Comparison of ENCODE assay signal across 13 mouse cellular contexts in the genomic region with DNA sequence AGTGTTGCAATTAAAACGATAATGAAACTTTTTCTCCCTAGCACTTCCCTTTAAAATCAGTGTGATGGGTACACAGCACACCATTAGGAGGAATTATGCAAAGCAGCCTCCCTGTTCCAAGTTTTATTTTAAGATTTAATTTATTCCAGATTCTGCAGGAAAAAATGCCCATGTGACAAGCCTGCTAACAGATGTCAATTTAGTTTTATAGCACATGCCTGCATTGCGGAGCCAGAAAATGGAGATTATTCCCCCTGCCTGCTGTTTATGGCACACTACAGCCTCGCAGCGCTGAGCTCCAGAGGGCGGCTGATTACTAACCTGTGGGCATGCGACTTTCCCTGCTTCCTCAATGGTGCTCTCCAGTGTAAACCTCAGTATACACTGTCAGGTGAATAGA.
A peak's percentile ranks its signal among the peaks of the same experiment; 100 is the strongest.
DNase-seq lines count a peak whose midpoint lies in the region; ATAC-seq and TF ChIP-seq lines count a peak whose summit lies in the region.
"Had no signal": no experiment of that assay in that cellular context is flagged by ENCODE, and none has a peak within 500 bp of the region (broad histone marks: within the 10 kb centered on the region; RNA-seq: fewer than 3 reads in every experiment).

No protein-coding gene starts in this region.

- H3K9ac ChIP-seq in midbrain, embryonic 16.5 days (ENCODE audit: low read depth, low read length): no peak overlapping the region
- no peak overlapping the region for H3K9ac ChIP-seq in liver, postnatal 0 days (replicated peaks)
- H3K9ac ChIP-seq: liver, embryonic 15.5 days had no signal

- peak; percentile 47 to 76 for DNase-seq in frontal cortex, adult 2 months (ENCODE audit: extremely low spot score in 1 of 2, low spot score in 1 of 2)
- DNase-seq in frontal cortex, postnatal 14 days (ENCODE audit: low spot score in 2 of 2): no peak
- DNase-seq in brain, embryonic 14.5 days (ENCODE audit: low read depth): peak; percentile 81
- peak; percentile 87 for DNase-seq in layer of hippocampus, adult 9-11 months
- DNase-seq in liver, postnatal 0 days: no peak
- DNase-seq in thymus, postnatal 10 days (ENCODE audit: low spot score in 2 of 2): no peak
- no peak for DNase-seq in spleen, postnatal 36 days (ENCODE audit: low spot score in 2 of 2)
- DNase-seq: heart, postnatal 14 days had no signal

- no peak overlapping the region for H3K4me3 ChIP-seq in midbrain, embryonic 16.5 days (ENCODE audit: low read depth, low read length)
- no peak overlapping the region for H3K4me3 ChIP-seq in liver, postnatal 0 days (ENCODE audit: low read depth, low read length)
- H3K4me3 ChIP-seq: liver, embryonic 15.5 days had no signal

- H3K27me3 ChIP-seq in midbrain, embryonic 16.5 days (ENCODE audit: control insufficient read depth, insufficient read depth, low read depth, low read length): no peaks in the 10 kb centered on the region
- no peaks in the 10 kb centered on the region for H3K27me3 ChIP-seq in liver, postnatal 0 days (ENCODE audit: insufficient read depth, low read length)
- H3K27me3 ChIP-seq: liver, embryonic 15.5 days had no signal

- H3K9me3 ChIP-seq in midbrain, embryonic 16.5 days (replicated peaks; ENCODE audit: control insufficient read depth, low read length, poor library complexity, severe bottlenecking): no peaks in the 10 kb centered on the region
- no peaks in the 10 kb centered on the region for H3K9me3 ChIP-seq in liver, postnatal 0 days (ENCODE audit: low read length)
- H3K9me3 ChIP-seq: liver, embryonic 15.5 days had no signal

- no peak overlapping the region for H3K4me2 ChIP-seq in midbrain, embryonic 16.5 days (ENCODE audit: low read length)
- H3K4me2 ChIP-seq in liver, postnatal 0 days (ENCODE audit: low read depth, low read length): no peak overlapping the region
- H3K4me2 ChIP-seq: liver, embryonic 15.5 days had no signal

- TF ChIP-seq CTCF in brain, embryonic 14.5 days (IDR thresholded peaks at IDR 0.05; ENCODE audit: borderline replicate concordance, extremely low read depth, insufficient read depth, insufficient read length): no peak
- no peak for TF ChIP-seq CTCF in liver, postnatal 0 days (IDR thresholded peaks at IDR 0.05; ENCODE audit: low read depth)

- no peak for TF ChIP-seq POLR2A in brain, embryonic 14.5 days (IDR thresholded peaks at IDR 0.05; ENCODE audit: borderline replicate concordance, extremely low read depth, insufficient read depth, insufficient read length, poor library complexity, severe bottlenecking)

- ATAC-seq in midbrain, embryonic 16.5 days: peak; percentile 54
- no peak for ATAC-seq in liver, postnatal 0 days
- ATAC-seq: Patski had no signal

- H3K4me1 ChIP-seq in midbrain, embryonic 16.5 days (ENCODE audit: control insufficient read depth, insufficient read depth, low read length): peaks cover 6% of the 10 kb centered on the region; the same call in 1 of the 2 replicates
- no peaks in the 10 kb centered on the region for H3K4me1 ChIP-seq in liver, postnatal 0 days (ENCODE audit: insufficient read depth)
- H3K4me1 ChIP-seq: liver, embryonic 15.5 days had no signal

- H3K36me3 ChIP-seq in midbrain, embryonic 16.5 days (ENCODE audit: control insufficient read depth, insufficient read depth, low read length): no peaks in the 10 kb centered on the region
- no peaks in the 10 kb centered on the region for H3K36me3 ChIP-seq in liver, postnatal 0 days (replicated peaks; ENCODE audit: insufficient read depth, low read length)
- H3K36me3 ChIP-seq: liver, embryonic 15.5 days had no signal

- 52% methylated on average over 6 of the region's 6 CpGs for WGBS in midbrain, embryonic 16.5 days
- 79% methylated on average over 6 of the region's 6 CpGs for WGBS in liver, postnatal 0 days (ENCODE audit: insufficient replicate concordance)

- no peak for TF ChIP-seq EP300 in liver, postnatal 0 days (IDR thresholded peaks at IDR 0.05; ENCODE audit: low read depth)

- H3K27ac ChIP-seq in midbrain, embryonic 16.5 days (ENCODE audit: low read length): no peak overlapping the region
- H3K27ac ChIP-seq in liver, postnatal 0 days (ENCODE audit: low read depth): no peak overlapping the region
- H3K27ac ChIP-seq: kidney, postnatal 0 days; liver, embryonic 15.5 days; stomach, postnatal 0 days had no signal

Comparison
In these comparisons a context has a peak if more than half of its experiments do, and no peak if none do; other contexts are left out.
1. DNase-seq: peak in frontal cortex, adult 2 months (2 of 2), brain, embryonic 14.5 days (single experiment) and layer of hippocampus, adult 9-11 months (single experiment); none in frontal cortex, postnatal 14 days (0 of 2), liver, postnatal 0 days (single experiment), thymus, postnatal 10 days (0 of 2) and spleen, postnatal 36 days (0 of 2).